Mouse (Mus musculus): ENCODE results near the gene Tmcc3. TPM values are rescaled to one million over a fixed set of nuclear protein-coding genes. Genes with fewer than 3 reads are reported as not detected.
A peak's percentile ranks its signal among the peaks of the same experiment; 100 is the strongest.

Tmcc3 gene
- polyA plus RNA-seq, 1 experiment from 2014 or later, result 5.7 TPM

GRCm38 (mm10) chr10:94352172-94352876, 40.6 kb downstream of the Tmcc3 start:
- ATAC-seq (ENCODE audit: low FRiP score) (no peak), DNase-seq (ENCODE audit: low spot score) (no peak)
- 94% methylated on average over 7 of the region's 7 CpGs for WGBS
- no peak overlapping the region for H3K9ac ChIP-seq (ENCODE audit: low read depth, low read length)
- no peak overlapping the region for H3K4me3 ChIP-seq (ENCODE audit: low read depth, low read length)
- no peak overlapping the region for H3K27ac ChIP-seq (ENCODE audit: low read depth, low read length)
- no peaks in the 10 kb centered on the region for H3K36me3 ChIP-seq (ENCODE audit: control insufficient read depth, insufficient read depth, low read length)
- no peak overlapping the region for H3K4me2 ChIP-seq (replicated peaks; ENCODE audit: low read depth, low read length)
- no peaks in the 10 kb centered on the region for H3K9me3 ChIP-seq (ENCODE audit: control insufficient read depth, low read length)
- 0 out of 2 replicates have a peak, but pooled peaks cover 2% of the 10 kb centered on the region for H3K4me1 ChIP-seq (replicated peaks; ENCODE audit: control insufficient read depth, insufficient read depth, low read length)
- no peaks in the 10 kb centered on the region for H3K27me3 ChIP-seq (ENCODE audit: control insufficient read depth, insufficient read depth, low read length)

- Histone ChIP-seq H3K36me3 (ENCODE audit: control insufficient read depth, insufficient read depth, low read length) (no peaks in the 10 kb centered on the region), H3K27me3 (ENCODE audit: control insufficient read depth, insufficient read depth, low read length) (no peaks in the 10 kb centered on the region), H3K9me3 (ENCODE audit: control insufficient read depth, low read length) (no peaks in the 10 kb centered on the region), H3K4me2 (replicated peaks; ENCODE audit: low read depth, low read length) (no peak overlapping the region), H3K4me1 (replicated peaks; ENCODE audit: control insufficient read depth, insufficient read depth, low read length) (0 out of 2 replicates have a peak, but pooled peaks cover under 1% of the 10 kb centered on the region), H3K9ac (ENCODE audit: low read depth, low read length) (no peak overlapping the region), H3K4me3 (ENCODE audit: low read depth, low read length) (no peak overlapping the region), H3K27ac (ENCODE audit: low read depth, low read length) (no peak overlapping the region)
- no peak for DNase-seq (ENCODE audit: low spot score)
- WGBS, result 93% methylated on average over 9 of the region's 9 CpGs
- no peak for ATAC-seq (ENCODE audit: low FRiP score)
These were observed 41.4 kb downstream of the Tmcc3 start for GRCm38 (mm10) chr10:94352877-94353853.

- ATAC-seq (ENCODE audit: low FRiP score) (no peak), DNase-seq (ENCODE audit: low spot score) (no peak)
- Histone ChIP-seq H3K27me3 (ENCODE audit: control insufficient read depth, insufficient read depth, low read length) (no peaks in the 10 kb centered on the region), H3K27ac (ENCODE audit: low read depth, low read length) (no peak overlapping the region), H3K4me2 (replicated peaks; ENCODE audit: low read depth, low read length) (no peak overlapping the region), H3K36me3 (ENCODE audit: control insufficient read depth, insufficient read depth, low read length) (no peaks in the 10 kb centered on the region), H3K4me1 (replicated peaks; ENCODE audit: control insufficient read depth, insufficient read depth, low read length) (no peaks in the 10 kb centered on the region), H3K9me3 (ENCODE audit: control insufficient read depth, low read length) (no peaks in the 10 kb centered on the region), H3K9ac (ENCODE audit: low read depth, low read length) (no peak overlapping the region), H3K4me3 (ENCODE audit: low read depth, low read length) (no peak overlapping the region)
- WGBS, result 69% methylated on average over 4 of the region's 4 CpGs
These were observed 42.3 kb downstream of the Tmcc3 start for GRCm38 (mm10) chr10:94354005-94354404.

GRCm38 (mm10) chr10:94354427-94354826, 42.7 kb downstream of the Tmcc3 start:
- Histone ChIP-seq H3K9ac (ENCODE audit: low read depth, low read length) (no peak overlapping the region), H3K9me3 (ENCODE audit: control insufficient read depth, low read length) (no peaks in the 10 kb centered on the region), H3K27me3 (ENCODE audit: control insufficient read depth, insufficient read depth, low read length) (no peaks in the 10 kb centered on the region), H3K4me3 (ENCODE audit: low read depth, low read length) (no peak overlapping the region), H3K36me3 (ENCODE audit: control insufficient read depth, insufficient read depth, low read length) (no peaks in the 10 kb centered on the region), H3K4me2 (replicated peaks; ENCODE audit: low read depth, low read length) (no peak overlapping the region), H3K4me1 (replicated peaks; ENCODE audit: control insufficient read depth, insufficient read depth, low read length) (no peaks in the 10 kb centered on the region), H3K27ac (ENCODE audit: low read depth, low read length) (no peak overlapping the region)
- DNase-seq (ENCODE audit: low spot score), result no peak
- WGBS, result 85% methylated on average over 3 of the region's 3 CpGs
- no peak for ATAC-seq (ENCODE audit: low FRiP score)

- no peaks in the 10 kb centered on the region for H3K9me3 ChIP-seq (ENCODE audit: control insufficient read depth, low read length)
- no peaks in the 10 kb centered on the region for H3K36me3 ChIP-seq (ENCODE audit: control insufficient read depth, insufficient read depth, low read length)
- no peak overlapping the region for H3K4me3 ChIP-seq (ENCODE audit: low read depth, low read length)
- no peaks in the 10 kb centered on the region for H3K4me1 ChIP-seq (replicated peaks; ENCODE audit: control insufficient read depth, insufficient read depth, low read length)
- no peak for ATAC-seq (ENCODE audit: low FRiP score)
- no peaks in the 10 kb centered on the region for H3K27me3 ChIP-seq (ENCODE audit: control insufficient read depth, insufficient read depth, low read length)
- no peak overlapping the region for H3K4me2 ChIP-seq (replicated peaks; ENCODE audit: low read depth, low read length)
- WGBS, result 89% methylated on average over 13 of the region's 13 CpGs
- H3K9ac ChIP-seq (ENCODE audit: low read depth, low read length), result no peak overlapping the region
- no peak for DNase-seq (ENCODE audit: low spot score)
- H3K27ac ChIP-seq (ENCODE audit: low read depth, low read length), result no peak overlapping the region
These were observed 44.9 kb downstream of the Tmcc3 start for GRCm38 (mm10) chr10:94356504-94357169.

- H3K27me3 ChIP-seq (ENCODE audit: control insufficient read depth, insufficient read depth, low read length), result no peaks in the 10 kb centered on the region
- 67% methylated on average over 1 of the region's 1 CpGs for WGBS
- no peak overlapping the region for H3K9ac ChIP-seq (ENCODE audit: low read depth, low read length)
- H3K36me3 ChIP-seq (ENCODE audit: control insufficient read depth, insufficient read depth, low read length), result no peaks in the 10 kb centered on the region
- H3K4me3 ChIP-seq (ENCODE audit: low read depth, low read length), result no peak overlapping the region
- no peak for DNase-seq (ENCODE audit: low spot score)
- no peak overlapping the region for H3K4me2 ChIP-seq (replicated peaks; ENCODE audit: low read depth, low read length)
- ATAC-seq (ENCODE audit: low FRiP score), result no peak
- no peak overlapping the region for H3K27ac ChIP-seq (ENCODE audit: low read depth, low read length)
- H3K4me1 ChIP-seq (replicated peaks; ENCODE audit: control insufficient read depth, insufficient read depth, low read length), result no peaks in the 10 kb centered on the region
- no peaks in the 10 kb centered on the region for H3K9me3 ChIP-seq (ENCODE audit: control insufficient read depth, low read length)
These were observed 48.9 kb downstream of the Tmcc3 start for GRCm38 (mm10) chr10:94360664-94361063.

GRCm38 (mm10) chr10:94371293-94371692, 59.5 kb downstream of the Tmcc3 start:
- DNase-seq (ENCODE audit: low spot score), result no peak
- Histone ChIP-seq H3K27ac (ENCODE audit: low read depth, low read length) (no peak overlapping the region), H3K9me3 (ENCODE audit: control insufficient read depth, low read length) (no peaks in the 10 kb centered on the region), H3K27me3 (ENCODE audit: control insufficient read depth, insufficient read depth, low read length) (no peaks in the 10 kb centered on the region), H3K4me2 (replicated peaks; ENCODE audit: low read depth, low read length) (no peak overlapping the region), H3K9ac (ENCODE audit: low read depth, low read length) (no peak overlapping the region), H3K4me1 (replicated peaks; ENCODE audit: control insufficient read depth, insufficient read depth, low read length) (no peaks in the 10 kb centered on the region), H3K4me3 (ENCODE audit: low read depth, low read length) (no peak overlapping the region), H3K36me3 (ENCODE audit: control insufficient read depth, insufficient read depth, low read length) (no peaks in the 10 kb centered on the region)
- no peak for ATAC-seq (ENCODE audit: low FRiP score)
- 88% methylated on average over 2 of the region's 2 CpGs for WGBS

- WGBS, result 59% methylated on average over 4 of the region's 4 CpGs
These were observed 65.2 kb downstream of the Tmcc3 start for GRCm38 (mm10) chr10:94376941-94377340.

More at GRCm38 (mm10) chr10:94376941-94377340, 65.2 kb downstream of the Tmcc3 start:
- H3K4me2 ChIP-seq (replicated peaks; ENCODE audit: low read depth, low read length), result no peak overlapping the region
- peak; percentile 11 for DNase-seq (ENCODE audit: low spot score)
- H3K27me3 ChIP-seq (ENCODE audit: control insufficient read depth, insufficient read depth, low read length), result no peaks in the 10 kb centered on the region
- no peaks in the 10 kb centered on the region for H3K9me3 ChIP-seq (ENCODE audit: control insufficient read depth, low read length)
- H3K27ac ChIP-seq (ENCODE audit: low read depth, low read length), result no peak overlapping the region
- H3K36me3 ChIP-seq (ENCODE audit: control insufficient read depth, insufficient read depth, low read length), result no peaks in the 10 kb centered on the region
- no peak overlapping the region for H3K4me3 ChIP-seq (ENCODE audit: low read depth, low read length)
- H3K4me1 ChIP-seq (replicated peaks; ENCODE audit: control insufficient read depth, insufficient read depth, low read length), result no peaks in the 10 kb centered on the region
- 0 out of 2 replicates have a peak, but pooled peaks have one; percentile 25 for ATAC-seq (ENCODE audit: low FRiP score)
- no peak overlapping the region for H3K9ac ChIP-seq (ENCODE audit: low read depth, low read length)
